Mouse (Mus musculus) left cerebral cortex, postnatal 14 days (tissue): Measurements from ENCODE around the gene Fto. TPM values are rescaled to one million over a fixed set of nuclear protein-coding genes. Genes with fewer than 3 reads are reported as not detected.

Experiments
- DNase-seq, 2 experiments: peaks; one replicate each; pipeline ENCODE4 v3.0.0; 2021 to 2022; ENCODE audit warnings: low spot score in 2 of 2, mixed read lengths in 1 of 2
- intact Hi-C: fragments of 180-260 bp; cut with DNase I; formaldehyde crosslinking; loops from one replicate; pipeline ENCODE4 v1.15.1; 2025
- total RNA-seq, 2 experiments: library from RNA; stranded (reverse); gene quantifications; 2 replicates each; pipeline ENCODE4 v1.2.3; 2021

Fto gene
- total RNA-seq, 2 experiments from 2014 or later: 120 to 123 TPM

DNA sequence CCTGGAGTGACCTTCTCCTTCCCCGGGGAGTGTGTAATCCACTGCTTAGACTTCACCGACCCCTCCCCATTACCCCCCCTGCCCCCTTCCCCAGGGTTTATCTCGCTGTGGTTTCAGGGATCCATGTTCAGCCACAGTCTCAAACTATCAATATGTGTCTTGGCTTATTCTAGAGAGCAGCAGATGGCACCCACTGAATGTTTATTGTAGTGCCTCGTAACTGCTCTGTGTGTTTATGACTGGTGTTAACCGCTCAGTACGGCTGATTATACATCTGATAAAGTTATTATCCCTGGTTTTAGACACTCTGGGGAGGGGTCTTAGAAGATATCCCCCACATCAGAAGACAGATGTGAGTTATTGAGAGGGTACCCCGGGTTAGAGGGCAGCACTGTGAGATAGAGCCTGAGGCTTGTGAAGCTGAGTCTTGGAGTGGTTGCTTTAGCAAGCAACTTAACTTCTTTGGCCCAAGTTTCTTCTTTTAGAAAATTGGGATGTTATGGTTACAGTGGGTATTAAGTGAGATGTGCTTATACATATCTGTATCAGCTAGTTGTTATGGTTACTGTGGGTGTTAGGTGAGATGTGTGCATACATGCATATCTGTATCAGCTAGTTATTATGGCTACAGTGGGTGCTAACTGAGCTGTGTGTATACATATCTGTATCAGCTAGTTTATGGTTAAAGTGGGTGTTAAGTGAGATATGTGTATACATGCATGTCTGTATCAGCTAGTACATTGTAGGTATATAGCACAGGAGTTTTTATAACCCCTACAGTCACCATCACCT, 5.8 kb downstream of the Fto start:
- DNase-seq: no peak
- intact Hi-C loops: no loop called here

DNA sequence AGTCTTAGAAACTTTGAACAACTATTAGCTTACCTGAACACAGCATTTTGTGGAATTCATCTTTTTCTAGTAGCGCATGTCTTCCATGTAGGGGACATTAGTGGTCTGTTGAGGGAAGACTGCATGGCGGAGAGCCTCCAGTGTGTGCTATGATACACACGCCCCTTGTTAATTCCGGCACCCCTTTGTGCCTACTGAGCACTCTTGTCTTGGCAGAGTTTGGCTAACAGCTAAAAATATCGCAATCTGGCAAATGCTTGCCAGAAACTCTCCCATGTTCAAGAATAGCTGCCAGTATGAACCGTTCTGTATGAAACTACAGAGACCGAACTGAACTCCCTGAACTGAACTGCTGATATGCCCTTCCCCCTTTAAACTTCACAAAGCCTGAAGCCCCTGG, 10.2 kb downstream of the Fto start:
- intact Hi-C loops: no loop called here
- no peak for DNase-seq

DNA sequence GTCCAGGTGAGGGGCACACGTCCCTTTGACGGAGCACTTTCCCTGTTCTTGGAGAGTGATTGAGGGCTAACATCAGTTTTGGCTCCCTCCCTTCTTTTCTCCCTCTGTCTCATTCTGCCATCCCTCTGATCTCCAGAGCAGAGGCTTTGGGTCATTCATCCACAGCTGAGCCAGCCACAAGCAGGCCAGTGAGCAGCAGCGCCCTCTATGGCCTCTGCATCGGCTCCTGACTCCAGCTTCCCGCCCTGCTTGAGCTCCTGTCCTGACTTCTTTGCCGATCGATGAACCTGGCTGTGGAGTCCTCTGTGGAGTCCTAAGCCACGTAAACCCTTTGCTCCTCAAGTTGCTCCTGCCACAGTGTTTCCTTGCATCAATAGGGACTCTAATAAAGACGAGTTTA, 10.9 kb downstream of the Fto start:
- DNase-seq: no peak
- intact Hi-C loops: no loop called here

DNA sequence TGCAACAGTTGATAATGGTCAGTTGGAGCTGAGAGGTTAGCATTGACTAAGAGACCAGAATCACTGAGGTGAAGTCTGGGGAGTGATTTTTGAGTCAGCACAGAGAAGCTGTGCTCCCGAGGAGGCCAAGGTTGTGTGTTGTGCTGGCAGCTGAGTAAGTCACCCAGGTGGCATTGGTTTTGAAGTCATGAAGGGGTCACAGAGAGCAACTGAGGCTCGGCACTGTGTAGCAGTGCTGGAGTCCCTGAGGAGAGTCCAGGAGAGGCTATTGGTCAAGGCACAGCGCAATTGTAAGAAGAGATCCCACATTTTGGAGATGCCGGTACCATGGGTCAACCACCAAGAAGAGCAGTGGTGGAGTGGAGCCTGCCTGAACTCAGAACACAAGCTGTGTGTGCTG, 11.6 kb downstream of the Fto start:
- no peak for DNase-seq
- intact Hi-C loops: no loop called here

DNA sequence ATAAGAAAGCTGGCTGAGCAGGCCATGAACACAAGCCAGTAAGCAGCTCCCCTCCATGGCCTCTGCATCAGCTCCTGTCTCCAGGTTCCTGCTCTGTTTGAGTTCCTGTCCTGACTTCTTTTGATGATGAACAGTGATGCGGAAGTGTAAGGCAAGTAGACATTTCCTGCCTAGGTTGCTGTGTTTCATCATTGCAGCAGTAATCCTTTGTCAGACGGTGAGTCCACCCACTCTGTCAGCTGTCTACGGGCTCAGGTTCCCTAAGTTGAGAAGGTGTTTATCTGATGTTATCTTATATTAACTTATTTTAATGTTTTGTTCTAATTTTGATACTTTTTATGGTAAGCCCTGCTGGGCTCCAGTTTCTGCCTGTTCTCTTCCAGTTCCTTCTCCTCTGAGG, 12.7 kb downstream of the Fto start:
- intact Hi-C loops: no loop called here
- DNase-seq: no peak

- intact Hi-C loops: no loop called here
These were observed 13.6 kb downstream of the Fto start for GRCm38 (mm10) chr8:91326946-91327345.

GRCm38 (mm10) chr8:91327471-91328205, 14.3 kb downstream of the Fto start:
- intact Hi-C loops: no loop called here
- no peak for DNase-seq

More at GRCm38 (mm10) chr8:91326946-91327345, 13.6 kb downstream of the Fto start:
- DNase-seq: no peak

DNA sequence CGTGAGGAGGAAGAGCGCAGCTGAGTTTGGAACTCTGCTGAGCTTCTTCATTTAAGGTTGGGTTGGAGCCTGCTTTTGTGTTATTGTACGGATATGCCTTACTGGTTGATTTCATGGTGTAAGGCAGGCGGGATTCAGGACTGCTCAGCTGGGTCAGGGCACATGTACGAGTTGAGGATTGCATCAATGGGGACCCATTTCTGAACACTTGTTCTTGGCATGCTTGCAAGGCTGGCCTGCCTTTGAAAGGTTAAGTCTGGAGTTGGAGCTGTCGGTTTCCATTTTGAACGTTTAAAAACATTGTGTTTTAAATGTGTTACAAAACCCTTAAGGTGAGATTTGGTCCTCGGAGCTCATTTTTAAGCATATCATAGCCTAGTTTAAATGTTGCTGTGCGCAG, 15.7 kb downstream of the Fto start:
- intact Hi-C loops: no loop called here

DNA sequence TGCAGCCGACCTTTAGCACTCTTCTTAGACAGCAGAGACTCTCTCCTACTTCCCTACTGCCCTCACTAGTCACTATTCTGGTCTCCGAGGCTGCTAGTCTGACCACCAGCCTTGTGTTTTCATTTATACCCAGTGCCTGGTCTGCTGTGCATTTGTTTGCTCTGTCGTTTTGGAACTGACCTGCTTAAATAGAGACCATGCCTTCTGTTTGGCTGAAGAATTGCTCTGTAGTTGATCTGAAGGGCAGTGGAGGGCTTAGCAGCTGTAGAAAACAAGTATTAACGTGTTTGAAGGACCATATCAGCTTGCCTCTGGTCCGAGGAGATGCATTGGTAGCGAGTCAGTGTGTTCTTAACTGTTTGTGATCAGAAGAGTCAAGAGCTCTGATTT, 16.1 kb downstream of the Fto start:
- DNase-seq: no peak
- intact Hi-C loops: no loop called here

More for the DNA sequence above, 15.7 kb downstream of the Fto start:
- DNase-seq: no peak

DNA sequence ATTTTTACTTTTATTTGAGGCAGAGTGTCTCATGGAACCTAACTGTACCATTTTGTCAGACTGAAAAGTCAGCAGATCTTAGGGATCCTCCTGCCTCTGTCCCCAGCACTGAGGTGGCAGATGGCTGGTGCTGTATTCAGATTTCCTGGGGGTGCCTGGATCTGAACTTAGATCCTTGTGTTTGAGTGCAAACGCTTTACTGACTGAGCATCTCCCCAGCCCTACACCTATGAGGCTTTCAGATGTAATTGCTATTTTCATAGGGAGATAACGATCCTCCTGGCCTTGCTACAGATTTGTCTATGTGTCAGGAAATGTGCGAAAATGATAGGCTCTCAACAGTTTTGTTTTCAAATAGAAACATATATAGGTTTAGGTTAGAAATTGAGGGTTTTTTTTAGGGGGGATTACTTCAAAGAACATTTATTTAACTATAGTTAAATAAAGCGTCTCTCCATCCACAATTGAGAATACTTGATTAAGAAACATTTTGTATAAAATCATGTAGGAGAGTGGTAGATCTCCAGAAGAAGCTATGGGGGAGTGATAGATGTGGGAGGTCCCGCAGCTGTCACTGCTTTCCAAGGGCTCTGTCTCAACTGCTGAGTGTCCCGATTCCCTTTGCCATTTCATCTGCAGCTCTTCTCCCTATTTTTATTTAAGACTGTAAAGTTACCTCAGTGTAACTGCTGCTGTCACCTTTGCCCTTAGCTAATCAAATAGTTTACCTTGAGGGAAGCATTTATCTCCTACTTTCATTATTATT, 25.2 kb downstream of the Fto start:
- DNase-seq: no peak

DNA sequence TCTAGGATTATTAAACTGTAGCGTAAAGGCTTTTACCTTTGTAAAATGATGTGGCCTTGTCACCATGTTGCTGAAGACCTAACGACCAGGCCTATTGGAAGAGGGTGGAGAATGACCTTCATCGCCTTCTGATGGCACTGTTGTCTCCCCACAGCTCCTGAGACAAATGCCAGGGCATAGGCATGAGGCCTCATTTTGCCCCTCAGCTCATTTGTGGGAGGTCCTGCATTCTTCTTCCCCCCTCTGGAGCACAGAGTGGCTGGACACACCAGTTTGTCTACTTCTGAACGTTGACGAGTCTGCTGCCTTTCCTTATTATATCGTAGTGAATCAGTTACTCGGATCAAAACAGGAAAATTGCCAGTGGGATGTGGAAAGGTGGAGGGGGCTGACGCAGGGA, 26.3 kb downstream of the Fto start:
- intact Hi-C loops: no loop called here
- DNase-seq: no peak

More for the DNA sequence above, 25.2 kb downstream of the Fto start:
- intact Hi-C loops: no loop called here

GRCm38 (mm10) chr8:91340746-91341145, 27.4 kb downstream of the Fto start:
- no peak for DNase-seq
- intact Hi-C loops: no loop called here

GRCm38 (mm10) chr8:91342196-91342595, 28.9 kb downstream of the Fto start:
- DNase-seq: no peak
- intact Hi-C loops: no loop called here

DNA sequence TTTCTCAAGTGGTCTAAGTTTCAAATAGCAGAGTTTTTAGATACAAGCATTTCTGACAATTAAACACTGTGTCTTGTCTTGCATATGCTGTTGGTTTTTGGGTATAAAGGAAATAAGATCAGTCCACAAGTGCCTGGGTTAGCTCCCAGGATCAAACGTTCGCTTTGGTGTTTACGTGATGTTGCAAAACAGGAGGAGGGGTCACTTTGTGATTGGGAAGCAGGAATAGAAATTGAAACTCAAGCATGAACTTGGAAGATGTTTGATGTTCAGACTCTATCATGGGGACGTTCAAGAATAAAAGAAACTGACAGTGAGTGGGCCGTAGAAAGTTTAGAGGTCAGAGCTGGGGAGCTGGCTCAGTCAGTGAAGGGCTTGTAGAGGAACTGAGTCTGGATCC, 29.5 kb downstream of the Fto start:
- intact Hi-C loops: no loop called here
- no peak for DNase-seq

DNA sequence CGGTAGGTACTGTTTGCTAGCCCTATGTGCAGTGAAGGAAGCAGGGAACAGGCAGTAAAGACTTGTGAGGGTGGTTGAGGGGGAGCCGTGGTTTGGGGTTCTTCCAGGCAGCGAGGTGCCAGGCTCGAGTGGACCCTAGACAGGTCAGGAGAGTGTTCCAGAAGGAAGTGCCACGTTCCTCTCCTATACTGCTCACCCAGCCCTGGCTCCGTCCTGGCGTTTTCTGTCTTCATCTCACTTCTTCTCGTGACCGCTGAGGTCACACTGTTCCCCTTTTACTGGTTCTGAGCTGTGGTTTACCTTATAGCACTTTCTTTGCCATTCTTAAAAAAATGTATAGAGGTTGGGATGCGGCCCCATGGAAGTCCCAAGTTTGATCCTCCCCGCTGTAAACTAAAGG, 31.3 kb downstream of the Fto start:
- intact Hi-C loops: no loop called here
- no peak for DNase-seq

- intact Hi-C loops: no loop called here
- DNase-seq: no peak
These were observed 33.8 kb downstream of the Fto start for GRCm38 (mm10) chr8:91347146-91347545.

DNA sequence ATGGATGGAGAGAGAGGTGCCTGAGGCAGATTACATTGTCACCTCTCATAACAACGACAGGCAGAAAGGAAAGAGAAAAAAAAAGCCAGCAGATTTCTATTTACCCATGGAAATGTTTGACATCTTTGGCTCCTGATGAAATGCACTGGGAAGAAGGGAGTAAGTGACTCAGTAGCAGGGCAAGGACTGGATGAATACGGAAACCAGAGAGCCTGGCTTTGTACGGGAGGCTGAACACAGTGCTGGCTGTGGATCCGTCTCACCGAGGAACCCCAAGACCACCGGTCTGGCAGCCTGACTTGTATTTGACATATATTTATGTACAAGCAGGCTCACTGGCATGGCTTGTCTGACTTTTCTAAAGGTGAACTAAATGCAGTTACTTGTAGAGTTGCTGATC, 34.3 kb downstream of the Fto start:
- DNase-seq: no peak
- intact Hi-C loops: no loop called here

DNA sequence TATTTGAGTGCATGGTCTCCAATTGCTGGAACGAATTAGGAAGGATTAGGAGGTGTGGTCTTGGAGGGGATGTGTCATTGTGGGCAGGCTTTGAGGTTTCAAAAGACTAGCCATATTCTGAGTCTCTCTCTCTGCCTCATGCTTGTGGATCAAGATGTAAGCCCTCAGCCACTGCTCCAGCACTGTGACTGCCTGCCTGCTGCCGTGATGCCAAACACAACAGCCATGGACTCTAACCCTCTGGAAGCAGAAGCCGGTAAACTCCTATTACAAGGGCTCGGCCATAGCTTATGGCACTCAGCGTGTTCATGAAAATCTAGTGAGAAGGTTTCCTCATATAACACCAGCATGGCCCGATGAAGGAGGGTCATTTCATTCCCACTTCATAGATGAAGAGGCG, 36.5 kb downstream of the Fto start:
- intact Hi-C loops: no loop called here
- no peak for DNase-seq

DNA sequence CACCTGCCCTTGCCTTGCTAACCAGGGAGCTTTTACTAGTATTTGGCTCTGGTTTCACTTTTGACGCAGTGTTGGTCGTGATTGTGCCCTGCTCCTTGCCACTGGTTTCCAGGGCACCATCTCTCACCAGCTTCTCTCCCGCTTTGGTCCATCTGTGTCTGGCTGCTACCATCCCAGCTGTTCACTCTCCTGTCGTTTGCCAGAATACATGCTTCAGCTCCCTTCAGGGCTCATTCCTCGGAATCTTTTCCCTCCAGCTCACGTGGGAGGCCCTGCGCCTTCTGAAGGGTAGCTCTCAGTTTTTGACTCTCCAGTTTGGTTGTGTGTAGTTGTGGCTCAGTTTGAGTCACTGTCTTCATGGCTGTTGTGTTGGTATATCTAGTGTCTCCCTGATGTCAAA, 37.3 kb downstream of the Fto start:
- peak in 1 of 2 experiments; percentile 24 for DNase-seq
- intact Hi-C loops: no loop called here

DNA sequence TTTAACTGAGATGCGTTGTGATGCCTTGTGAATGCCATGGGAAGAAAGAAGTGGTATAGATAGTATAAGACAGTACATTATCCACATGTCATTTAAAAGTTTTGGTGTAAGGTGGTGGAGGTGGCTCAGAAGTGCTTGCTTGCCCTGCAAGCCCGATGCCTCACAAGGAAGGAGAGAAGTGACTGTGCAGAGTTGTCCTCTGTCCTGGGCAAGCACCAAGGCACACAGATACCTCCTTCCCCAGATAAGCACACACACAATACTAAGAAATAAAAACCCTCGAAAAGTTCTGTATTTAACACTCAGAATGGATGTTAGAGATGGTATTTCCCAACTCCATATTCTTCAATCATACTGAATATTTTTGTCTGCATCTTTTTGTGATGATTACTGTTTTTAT, 39.3 kb downstream of the Fto start:
- intact Hi-C loops: no loop called here
- no peak for DNase-seq
